Mouse (Mus musculus) liver, postnatal 0 days (tissue): Measurements from ENCODE around the gene N6amt1.

ENCODE experiments used
- CTCF ChIP-seq: sonication (generic); IDR thresholded peaks from 2 replicates; pipeline ENCODE4 v1.5.1; 2016; ENCODE audit warnings: antibody characterized with exemption, low read depth
- EP300 ChIP-seq: IDR thresholded peaks from 2 replicates; pipeline ENCODE4 v1.6.1; 2016; ENCODE audit warnings: antibody characterized with exemption, low read depth, mild to moderate bottlenecking

- TF ChIP-seq CTCF (no peak), EP300 (no peak)
Measured at GRCm38 (mm10) chr16:87320252-87320555, 33.8 kb upstream of the N6amt1 start.
